Mouse (Mus musculus) Muller cell, postnatal 12 days (primary cell): ENCODE measurements at regions not wholly inside any gene's neighbourhood (a gene's known extent, or its start where the extent isn't known, plus 50 kb on each side); places are given as distances from the start of the nearest gene placed in this dataset.

Experiments used
- DNase-seq: peaks from one replicate; pipeline ENCODE4 v3.0.0-alpha.2; 2015; ENCODE audit errors: inconsistent ontology term

- no peak for DNase-seq
Measured at GRCm38 (mm10) chr1:189584831-189585230, 103.1 kb downstream of the Cenpf start.

- no peak for DNase-seq
Measured at GRCm38 (mm10) chr1:189581427-189581826, 106.5 kb downstream of the Cenpf start.

- DNase-seq: peak; percentile 49
Measured at GRCm38 (mm10) chr1:189579358-189579757, 108.5 kb downstream of the Cenpf start.

GRCm38 (mm10) chr1:189576311-189577002 is 111.4 kb downstream of the Cenpf start:
- no peak for DNase-seq

- no peak for DNase-seq
Measured at GRCm38 (mm10) chr1:189575525-189576240, 112.2 kb downstream of the Cenpf start.

- peak; percentile 46 for DNase-seq
Measured at GRCm38 (mm10) chr1:189566491-189566890, 121.4 kb downstream of the Cenpf start.

GRCm38 (mm10) chr1:189561831-189562230 is 126.1 kb downstream of the Cenpf start:
- no peak for DNase-seq

- DNase-seq: no peak
Measured at GRCm38 (mm10) chr1:189560576-189560975, 127.3 kb downstream of the Cenpf start.

GRCm38 (mm10) chr1:189550851-189551250 is 137.0 kb downstream of the Cenpf start:
- DNase-seq: no peak

- DNase-seq: no peak
Measured at GRCm38 (mm10) chr1:189532834-189533233, 130.8 kb upstream of the Kcnk2 start.

- DNase-seq: no peak
Measured at GRCm38 (mm10) chr1:189526329-189526728, 124.3 kb upstream of the Kcnk2 start.

GRCm38 (mm10) chr1:189515476-189515875 is 113.4 kb upstream of the Kcnk2 start:
- peak; percentile 61 for DNase-seq

- DNase-seq: no peak
Measured at GRCm38 (mm10) chr1:189513358-189513757, 111.3 kb upstream of the Kcnk2 start.

- DNase-seq: peak; percentile 9
Measured at GRCm38 (mm10) chr1:189507301-189507700, 105.2 kb upstream of the Kcnk2 start.

GRCm38 (mm10) chr1:189499703-189500102 is 97.6 kb upstream of the Kcnk2 start:
- DNase-seq: no peak

- DNase-seq: no peak
Measured at GRCm38 (mm10) chr1:189499141-189499540, 97.1 kb upstream of the Kcnk2 start.

- no peak for DNase-seq
Measured at GRCm38 (mm10) chr1:189497031-189497430, 95.0 kb upstream of the Kcnk2 start.

- DNase-seq: no peak
Measured at GRCm38 (mm10) chr1:189495386-189496150, 93.5 kb upstream of the Kcnk2 start.

GRCm38 (mm10) chr1:189494896-189495295 is 92.8 kb upstream of the Kcnk2 start:
- no peak for DNase-seq

GRCm38 (mm10) chr1:189485336-189485735 is 83.3 kb upstream of the Kcnk2 start:
- no peak for DNase-seq

GRCm38 (mm10) chr1:189483331-189483730 is 81.3 kb upstream of the Kcnk2 start:
- no peak for DNase-seq

- no peak for DNase-seq
Measured at GRCm38 (mm10) chr1:189478051-189478450, 76.0 kb upstream of the Kcnk2 start.
